Mouse (Mus musculus): ENCODE measurements around the gene Ndufa3. TPM values are rescaled to one million over a fixed set of nuclear protein-coding genes. Genes with fewer than 3 reads are reported as not detected.

The Ndufa3 gene
- total and polyA plus RNA-seq, 2 experiments from 2014 or later: 373 to 556 TPM

DNA sequence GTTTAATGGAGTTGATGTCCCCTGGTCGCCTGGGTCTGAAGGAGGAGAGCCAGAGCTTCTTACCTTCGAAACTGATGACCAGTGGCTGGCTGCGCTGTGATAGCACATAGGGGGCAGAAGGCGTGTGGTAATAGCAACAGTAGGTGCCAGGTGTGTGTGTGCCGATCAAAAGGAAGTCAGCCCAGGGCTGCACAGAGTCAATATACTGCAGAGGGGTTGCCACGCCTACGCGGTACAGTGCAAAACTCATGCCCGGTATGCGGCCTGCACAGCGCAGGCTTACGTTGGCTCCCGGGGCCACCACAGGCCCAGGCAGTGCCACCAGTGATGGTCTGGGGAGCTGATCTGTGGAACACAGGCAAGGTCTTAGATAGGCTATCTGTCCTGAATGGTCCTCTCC lies 6.2 kb upstream of the Ndufa3 start:
- Histone ChIP-seq H3K27me3 (ENCODE audit: insufficient read depth, low read length) (no peaks in the 10 kb centered on the region), H3K9ac (replicated peaks; ENCODE audit: low read length, poor library complexity, severe bottlenecking) (no peak overlapping the region), H3K9me3 (ENCODE audit: low read length) (no peaks in the 10 kb centered on the region), H3K4me2 (ENCODE audit: low read depth, low read length, poor library complexity, severe bottlenecking) (no peak overlapping the region), H3K4me1 (ENCODE audit: insufficient read depth, low read length) (no peaks in the 10 kb centered on the region), H3K27ac (ENCODE audit: low read depth, low read length) (no peak overlapping the region), H3K36me3 (ENCODE audit: insufficient read depth, low read length) (no peaks in the 10 kb centered on the region), H3K4me3 (ENCODE audit: low read depth, low read length) (no peak overlapping the region)
- WGBS: 88% methylated on average over 13 of the region's 13 CpGs
- no peak for TF ChIP-seq CTCF (IDR thresholded peaks at IDR 0.05)
- DNase-seq (ENCODE audit: low spot score) (no peak), ATAC-seq (ENCODE audit: low FRiP score) (no peak)

DNA sequence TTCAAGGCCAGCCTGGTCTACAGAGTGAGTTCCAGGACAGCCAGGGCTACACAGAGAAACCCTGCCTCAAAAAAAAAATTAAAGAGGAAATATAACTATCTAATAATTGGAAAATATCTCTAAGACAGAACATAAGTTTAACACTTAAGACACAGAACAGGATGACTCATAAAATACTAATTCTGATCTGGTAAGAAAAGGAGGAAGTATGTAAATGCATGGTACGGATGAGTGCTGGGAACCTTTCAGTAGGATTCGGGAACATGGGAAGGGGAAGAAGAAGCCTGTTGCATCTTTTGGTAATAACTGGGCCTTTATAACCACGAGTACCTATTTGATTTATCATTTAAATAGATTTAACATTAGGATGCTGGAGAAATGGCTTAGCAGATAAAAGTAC lies 3.2 kb upstream of the Ndufa3 start:
- DNase-seq (ENCODE audit: low spot score) (no peak), ATAC-seq (ENCODE audit: low FRiP score) (no peak)
- 82% methylated on average over 3 of the region's 3 CpGs for WGBS
- Histone ChIP-seq H3K4me3 (ENCODE audit: low read depth, low read length) (no peak overlapping the region), H3K27ac (ENCODE audit: low read depth, low read length) (no peak overlapping the region), H3K9ac (replicated peaks; ENCODE audit: low read length, poor library complexity, severe bottlenecking) (no peak overlapping the region), H3K9me3 (ENCODE audit: low read length) (no peaks in the 10 kb centered on the region), H3K27me3 (ENCODE audit: insufficient read depth, low read length) (no peaks in the 10 kb centered on the region), H3K4me2 (ENCODE audit: low read depth, low read length, poor library complexity, severe bottlenecking) (no peak overlapping the region), H3K4me1 (ENCODE audit: insufficient read depth, low read length) (peaks cover 5% of the 10 kb centered on the region; the same call in 1 of the 2 replicates), H3K36me3 (ENCODE audit: insufficient read depth, low read length) (no peaks in the 10 kb centered on the region; the same call in 1 of the 2 replicates)
- TF ChIP-seq CTCF (IDR thresholded peaks at IDR 0.05): no peak

GRCm38 (mm10) chr7:3616057-3616388 lies 1.1 kb upstream of the Ndufa3 start, which contains the start of gene Oscar:
Gene Oscar, minus strand, starts transcription at chr7:3616157.
- H3K36me3 ChIP-seq (ENCODE audit: insufficient read depth, low read length): peaks cover 11% of the 10 kb centered on the region
- H3K4me3 ChIP-seq (ENCODE audit: low read depth, low read length): peak within 1 kb of the TSS; percentile 66
- TF ChIP-seq CTCF (IDR thresholded peaks at IDR 0.05): no peak
- peaks cover 5% of the 10 kb centered on the region; the same call in 1 of the 2 replicates for H3K4me1 ChIP-seq (ENCODE audit: insufficient read depth, low read length)
- DNase-seq (ENCODE audit: low spot score) (no peak), ATAC-seq (ENCODE audit: low FRiP score) (no peak)
- no peak within 1 kb of the TSS for H3K9ac ChIP-seq (replicated peaks; ENCODE audit: low read length, poor library complexity, severe bottlenecking)
- peak within 1 kb of the TSS; percentile 71 for H3K4me2 ChIP-seq (ENCODE audit: low read depth, low read length, poor library complexity, severe bottlenecking)
- WGBS: 84% methylated on average over 4 of the region's 4 CpGs
- H3K27me3 ChIP-seq (ENCODE audit: insufficient read depth, low read length): no peaks in the 10 kb centered on the region
- peak within 1 kb of the TSS; percentile 47; the same call in 1 of the 2 replicates for H3K27ac ChIP-seq (ENCODE audit: low read depth, low read length)
- no peaks in the 10 kb centered on the region for H3K9me3 ChIP-seq (ENCODE audit: low read length)

GRCm38 (mm10) chr7:3616389-3617241 lies 558 bp upstream of the Ndufa3 start:
- Histone ChIP-seq H3K36me3 (ENCODE audit: insufficient read depth, low read length) (peaks cover 12% of the 10 kb centered on the region), H3K9ac (replicated peaks; ENCODE audit: low read length, poor library complexity, severe bottlenecking) (no peak overlapping the region), H3K9me3 (ENCODE audit: low read length) (no peaks in the 10 kb centered on the region), H3K4me1 (ENCODE audit: insufficient read depth, low read length) (peaks cover 5% of the 10 kb centered on the region; the same call in 1 of the 2 replicates), H3K27ac (ENCODE audit: low read depth, low read length) (peak overlapping the region; percentile 47; the same call in 1 of the 2 replicates), H3K4me2 (ENCODE audit: low read depth, low read length, poor library complexity, severe bottlenecking) (peak overlapping the region; percentile 71), H3K27me3 (ENCODE audit: insufficient read depth, low read length) (no peaks in the 10 kb centered on the region), H3K4me3 (ENCODE audit: low read depth, low read length) (peak overlapping the region; percentile 66)
- no peak for DNase-seq (ENCODE audit: low spot score)
- peak; percentile 29; the same call in 1 of the 2 replicates for ATAC-seq (ENCODE audit: low FRiP score)
- TF ChIP-seq CTCF (IDR thresholded peaks at IDR 0.05): peak; percentile 81
- 37% methylated on average over 6 of the region's 6 CpGs for WGBS

GRCm38 (mm10) chr7:3629030-3629429 lies 11.9 kb downstream of the Ndufa3 start:
- no peak for TF ChIP-seq CTCF (IDR thresholded peaks at IDR 0.05)
- H3K9me3 ChIP-seq (ENCODE audit: low read length): no peaks in the 10 kb centered on the region
- ATAC-seq (ENCODE audit: low FRiP score) (peak; percentile 17; the same call in 1 of the 2 replicates), DNase-seq (ENCODE audit: low spot score) (no peak)
- H3K27me3 ChIP-seq (ENCODE audit: insufficient read depth, low read length): no peaks in the 10 kb centered on the region
- H3K4me1 ChIP-seq (ENCODE audit: insufficient read depth, low read length): peaks cover 8% of the 10 kb centered on the region; the same call in 1 of the 2 replicates
- peak overlapping the region; percentile 99 for H3K4me2 ChIP-seq (ENCODE audit: low read depth, low read length, poor library complexity, severe bottlenecking)
- H3K4me3 ChIP-seq (ENCODE audit: low read depth, low read length): peak overlapping the region; percentile 66
- WGBS: 45% methylated on average over 4 of the region's 4 CpGs
- H3K36me3 ChIP-seq (ENCODE audit: insufficient read depth, low read length): peaks cover 20% of the 10 kb centered on the region
- peak overlapping the region; percentile 92 for H3K27ac ChIP-seq (ENCODE audit: low read depth, low read length)
- peak overlapping the region; percentile 79 for H3K9ac ChIP-seq (replicated peaks; ENCODE audit: low read length, poor library complexity, severe bottlenecking)
